Mouse (Mus musculus): ENCODE results near the gene Ly6g6f.
"Not testable (repeated sequence)": the region's sequence is repeated elsewhere in the genome, so short reads cannot be mapped to it uniquely, and the experiment has no call there.

The Ly6g6f gene

GRCm38 (mm10) chr17:35085208-35085865 is at the start of gene Ly6g6f:
Ly6g6f (minus strand) TSS chr17:35085610.
- no peak for DNase-seq

DNA sequence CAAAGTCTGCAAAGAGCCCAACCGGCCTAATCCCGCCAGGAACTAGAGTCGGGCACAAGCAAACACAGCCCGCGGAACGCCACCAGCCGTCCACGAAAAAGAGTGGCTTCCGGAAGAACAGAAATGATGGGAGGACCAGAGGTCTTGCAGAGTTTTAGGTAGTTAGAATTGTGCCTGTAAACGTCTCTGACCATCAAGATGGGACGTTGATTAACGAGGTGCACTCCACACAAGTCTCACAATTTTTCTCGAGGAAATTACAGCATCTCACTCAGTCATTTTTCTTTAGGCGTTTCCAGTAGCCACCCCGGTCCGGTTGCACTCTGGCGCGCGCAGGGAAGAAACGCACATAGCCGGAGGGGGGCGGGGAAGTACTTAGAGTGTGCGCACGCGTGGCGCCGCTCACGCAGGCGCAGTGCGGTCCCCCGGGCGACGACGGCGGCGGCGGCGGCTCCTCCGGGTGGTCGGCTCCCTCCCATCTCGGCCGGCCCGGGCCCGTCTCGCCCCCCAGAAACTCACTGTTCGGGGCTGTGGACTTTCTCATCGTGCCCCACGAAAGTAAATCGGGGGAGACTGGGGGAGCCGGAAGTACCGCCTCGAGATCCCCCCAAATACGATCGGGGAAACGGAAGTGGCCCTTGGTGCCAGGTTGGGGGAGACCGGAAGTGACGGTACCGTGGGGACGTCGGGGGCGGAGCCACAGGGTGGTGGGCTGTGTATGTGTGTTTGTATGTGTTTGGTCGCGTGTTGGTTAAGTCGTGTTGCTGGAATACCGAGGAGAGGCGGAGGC is 49.6 kb upstream of the Ly6g6f start, which contains the start of gene Bag6:
Gene Bag6, plus strand, starts transcription at position 378 of the 790 bp plus-strand sequence.
- peak; percentile 92 to 93 for DNase-seq

- no peak for DNase-seq
Measured at GRCm38 (mm10) chr17:35133517-35133916, 48.1 kb upstream of the Ly6g6f start.

DNA sequence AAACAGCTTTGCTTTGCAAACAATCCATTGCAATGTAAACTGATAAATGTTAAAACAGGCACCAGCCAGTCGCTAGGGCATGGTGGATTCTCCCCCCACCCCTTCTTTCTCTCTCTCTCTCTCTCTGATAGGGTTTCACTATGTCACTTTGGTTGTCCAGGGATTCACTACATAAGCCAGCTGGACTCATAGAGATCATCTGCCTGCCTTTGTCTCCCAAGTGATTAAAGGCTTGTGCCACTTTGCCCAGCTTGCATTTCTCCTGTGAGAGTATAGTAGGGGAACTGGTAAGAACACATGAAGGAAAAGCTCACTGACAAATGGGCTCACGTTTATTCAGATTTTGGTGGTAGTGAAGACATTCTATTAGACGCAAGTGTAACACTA is 46.8 kb upstream of the Ly6g6f start:
- DNase-seq: no peak

GRCm38 (mm10) chr17:35131500-35132173 is 46.2 kb upstream of the Ly6g6f start, which contains the start of gene Apom:
Apom (minus strand) TSS chr17:35132050.
- DNase-seq: peak in 1 of 2 experiments; percentile 41

- DNase-seq: no peak
Measured at GRCm38 (mm10) chr17:35131038-35131437, 45.6 kb upstream of the Ly6g6f start.

DNA sequence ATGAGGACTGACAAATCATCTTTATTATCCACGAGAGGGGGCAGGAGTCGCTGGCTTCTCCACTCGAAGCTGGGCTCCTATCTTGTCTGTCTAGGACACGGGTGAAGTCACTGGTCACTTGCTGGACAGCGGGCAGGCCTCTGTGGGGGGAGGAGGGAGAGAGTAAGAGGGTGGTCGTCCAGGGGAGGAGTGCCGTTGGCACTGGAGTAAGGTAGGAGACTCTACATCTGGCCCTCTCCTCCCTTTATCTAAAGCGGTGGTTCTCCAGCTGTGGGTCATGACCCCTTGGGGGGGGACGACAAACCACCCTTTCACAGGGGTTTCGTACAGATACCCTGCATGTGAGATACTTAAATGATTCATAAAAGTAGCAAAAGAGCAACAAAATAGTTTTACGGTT is 43.6 kb upstream of the Ly6g6f start:
- no peak for DNase-seq

DNA sequence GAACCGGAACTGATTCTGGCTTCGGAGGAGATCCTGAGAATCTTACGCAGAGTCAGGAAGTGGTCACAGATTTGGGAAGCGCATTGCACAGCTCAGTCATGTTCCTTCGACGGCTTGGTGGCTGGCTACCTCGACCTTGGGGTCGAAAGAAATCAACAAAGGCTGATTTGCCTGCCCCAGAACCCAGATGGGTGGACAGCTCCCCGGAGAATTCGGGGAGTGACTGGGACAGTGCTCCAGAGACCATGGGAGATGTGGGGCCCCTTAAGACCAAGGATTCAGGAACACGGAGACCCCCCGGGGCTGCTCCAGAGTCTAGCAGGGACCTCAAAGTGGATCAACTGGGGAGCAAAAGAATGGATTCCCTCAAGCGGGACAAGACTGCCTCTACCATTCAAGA is 41.6 kb upstream of the Ly6g6f start:
- DNase-seq: no peak

DNA sequence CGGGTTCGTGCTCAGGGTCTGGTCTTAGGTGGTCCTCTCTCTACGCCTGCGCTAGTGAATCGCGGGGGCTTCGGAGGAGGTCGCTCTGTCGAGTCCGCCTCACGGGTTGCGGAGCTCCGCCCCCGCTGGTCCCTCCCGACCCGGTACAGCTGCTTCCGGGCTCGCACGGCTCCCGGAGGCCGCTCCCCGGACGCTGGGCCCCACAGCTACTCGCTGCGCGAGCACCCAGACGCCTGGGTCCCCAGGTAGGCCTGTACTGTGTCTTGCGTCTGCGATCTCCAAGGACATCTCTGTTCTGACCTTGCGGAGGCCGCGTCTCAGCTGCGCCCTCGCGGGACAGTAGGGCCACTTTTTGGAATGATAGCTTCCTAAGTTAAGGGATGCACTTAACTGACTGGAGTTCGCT is 40.8 kb upstream of the Ly6g6f start, which contains the start of gene D17H6S53E:
Gene D17H6S53E, plus strand, starts transcription at position 168 of the 406 bp plus-strand sequence.
- peak; percentile 66 to 69 for DNase-seq

- no peak for DNase-seq
Measured at GRCm38 (mm10) chr17:35125578-35125977, 40.2 kb upstream of the Ly6g6f start.

- DNase-seq: no peak
Measured at GRCm38 (mm10) chr17:35125081-35125480, 39.7 kb upstream of the Ly6g6f start.

DNA sequence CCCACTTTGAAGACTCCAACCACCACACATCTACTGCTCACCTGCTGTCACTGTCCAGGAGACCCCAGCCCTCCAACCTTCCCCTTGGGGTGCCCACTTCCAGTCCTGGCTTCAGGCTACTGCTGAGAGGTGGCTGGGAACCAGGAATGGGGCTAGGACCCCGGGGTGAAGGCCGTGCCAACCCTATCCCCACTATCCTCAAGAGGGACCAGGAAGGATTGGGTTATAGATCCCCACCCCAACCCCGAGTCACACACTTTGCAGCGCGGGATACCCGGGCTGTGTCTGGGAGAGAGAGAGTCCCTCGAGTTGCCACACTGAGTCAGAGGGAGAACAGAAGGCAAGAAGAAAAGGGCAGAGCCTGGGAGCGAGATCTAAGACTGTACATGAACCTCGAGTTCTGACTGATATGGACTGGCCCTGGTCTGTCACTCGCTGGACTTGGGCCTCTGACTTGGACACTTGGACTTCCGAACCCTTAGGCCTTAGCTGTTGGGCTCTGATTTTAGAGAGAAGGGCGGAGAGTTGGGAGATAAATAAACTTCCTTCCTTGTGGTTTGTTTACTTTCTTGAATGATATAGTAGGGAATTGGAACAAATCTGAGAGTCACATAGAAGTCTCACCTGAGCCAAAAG is 39.0 kb upstream of the Ly6g6f start:
- DNase-seq: not testable (repeated sequence)

DNA sequence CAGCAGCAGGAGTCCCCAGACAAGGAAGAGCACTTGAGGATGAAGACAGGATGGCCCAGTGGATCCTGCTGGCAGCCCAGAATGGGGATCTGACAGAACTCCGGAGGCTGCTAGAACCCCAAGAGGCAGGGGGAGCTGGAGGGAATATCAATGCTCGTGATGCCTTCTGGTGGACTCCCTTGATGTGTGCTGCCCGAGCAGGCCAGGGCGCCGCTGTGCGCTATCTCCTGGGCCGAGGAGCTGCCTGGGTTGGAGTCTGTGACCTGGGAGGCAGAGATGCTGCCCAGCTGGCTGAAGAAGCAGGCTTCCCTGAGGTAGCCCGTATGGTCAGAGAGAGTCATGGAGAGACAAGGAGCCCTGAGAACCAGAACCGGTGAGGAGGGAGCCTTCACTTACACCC is 37.9 kb upstream of the Ly6g6f start:
- DNase-seq: not testable (repeated sequence)

DNA sequence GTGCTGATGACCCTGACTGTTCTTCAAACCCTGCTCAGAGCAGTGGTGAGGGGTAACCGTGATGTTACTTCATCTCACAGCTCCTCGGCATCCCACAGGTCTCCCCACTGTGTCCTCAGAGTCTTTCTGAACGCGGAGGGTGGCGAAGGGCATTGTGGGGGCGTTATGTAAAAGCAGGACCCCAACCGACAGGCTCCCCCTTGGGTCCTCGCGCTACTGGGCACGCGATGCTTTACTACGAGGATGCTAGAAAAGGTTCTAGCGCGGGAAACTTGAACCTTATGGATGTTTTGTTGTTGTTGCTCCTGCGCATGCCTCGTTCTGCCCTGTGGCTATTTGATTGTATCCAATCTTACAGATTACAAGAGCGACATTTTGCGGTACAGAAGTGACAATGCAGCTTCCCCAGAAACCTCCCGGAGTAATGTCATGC is 36.5 kb upstream of the Ly6g6f start, which contains the start of gene Csnk2b:
Gene Csnk2b, minus strand, starts transcription at position 183 of the 433 bp plus-strand sequence.
- DNase-seq: peak; percentile 44 to 51

DNA sequence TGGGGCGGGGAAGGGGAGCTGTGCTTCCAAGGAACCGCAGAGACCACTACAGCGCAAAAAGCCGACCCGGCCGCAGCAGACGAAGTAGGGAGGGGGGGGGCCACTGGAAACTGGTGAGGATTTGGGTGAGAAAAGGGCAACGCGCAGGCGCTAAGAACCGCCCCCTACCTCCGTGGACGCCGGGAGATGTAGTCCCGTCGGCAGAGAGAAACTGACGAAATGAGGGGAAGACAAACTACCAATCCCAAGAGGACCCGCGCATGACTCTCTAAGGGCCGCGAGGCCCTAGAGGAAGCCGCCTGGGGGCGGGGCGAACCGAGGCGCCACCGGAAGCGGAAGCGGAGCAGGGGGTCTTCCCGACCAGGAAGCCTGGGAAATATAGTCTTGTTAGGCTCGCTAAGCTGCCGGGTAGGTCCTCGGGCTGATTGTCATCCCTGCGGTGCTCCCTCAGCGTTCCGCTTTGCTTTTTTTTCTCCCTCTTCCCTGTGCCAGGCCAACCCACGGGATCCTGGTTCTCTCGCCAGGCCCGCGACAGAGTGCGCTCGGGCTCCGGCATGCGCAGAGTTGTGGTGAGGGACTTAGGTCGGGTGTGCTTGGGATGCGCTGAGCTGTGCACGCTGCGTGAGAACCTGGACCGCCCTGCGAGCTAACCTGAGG is 35.9 kb upstream of the Ly6g6f start, which contains the start of gene Gpank1:
Gene Gpank1, plus strand, starts transcription at position 313 of the 657 bp plus-strand sequence.
- peak; percentile 98 to 99 for DNase-seq

DNA sequence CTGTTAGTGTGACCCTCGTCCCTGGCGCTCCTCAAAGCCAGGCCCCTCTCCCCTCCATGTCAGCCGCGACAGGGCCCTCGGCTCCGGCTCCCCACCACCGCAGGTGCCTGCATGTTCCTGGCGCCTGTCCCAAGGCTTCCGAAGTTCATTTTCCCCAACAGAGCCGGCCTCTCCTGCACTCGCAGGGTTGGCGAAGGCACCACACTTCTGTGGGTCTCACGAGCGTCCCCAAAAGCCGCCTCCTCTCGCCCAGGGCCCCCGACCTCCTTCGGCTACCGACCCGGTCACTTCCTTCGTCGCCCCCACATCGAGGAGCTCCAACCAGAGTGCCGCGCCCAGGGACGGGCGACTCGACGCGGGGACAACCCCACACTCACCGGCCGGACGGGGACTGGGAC is 35.3 kb upstream of the Ly6g6f start:
- DNase-seq: peak; percentile 49 to 58

DNA sequence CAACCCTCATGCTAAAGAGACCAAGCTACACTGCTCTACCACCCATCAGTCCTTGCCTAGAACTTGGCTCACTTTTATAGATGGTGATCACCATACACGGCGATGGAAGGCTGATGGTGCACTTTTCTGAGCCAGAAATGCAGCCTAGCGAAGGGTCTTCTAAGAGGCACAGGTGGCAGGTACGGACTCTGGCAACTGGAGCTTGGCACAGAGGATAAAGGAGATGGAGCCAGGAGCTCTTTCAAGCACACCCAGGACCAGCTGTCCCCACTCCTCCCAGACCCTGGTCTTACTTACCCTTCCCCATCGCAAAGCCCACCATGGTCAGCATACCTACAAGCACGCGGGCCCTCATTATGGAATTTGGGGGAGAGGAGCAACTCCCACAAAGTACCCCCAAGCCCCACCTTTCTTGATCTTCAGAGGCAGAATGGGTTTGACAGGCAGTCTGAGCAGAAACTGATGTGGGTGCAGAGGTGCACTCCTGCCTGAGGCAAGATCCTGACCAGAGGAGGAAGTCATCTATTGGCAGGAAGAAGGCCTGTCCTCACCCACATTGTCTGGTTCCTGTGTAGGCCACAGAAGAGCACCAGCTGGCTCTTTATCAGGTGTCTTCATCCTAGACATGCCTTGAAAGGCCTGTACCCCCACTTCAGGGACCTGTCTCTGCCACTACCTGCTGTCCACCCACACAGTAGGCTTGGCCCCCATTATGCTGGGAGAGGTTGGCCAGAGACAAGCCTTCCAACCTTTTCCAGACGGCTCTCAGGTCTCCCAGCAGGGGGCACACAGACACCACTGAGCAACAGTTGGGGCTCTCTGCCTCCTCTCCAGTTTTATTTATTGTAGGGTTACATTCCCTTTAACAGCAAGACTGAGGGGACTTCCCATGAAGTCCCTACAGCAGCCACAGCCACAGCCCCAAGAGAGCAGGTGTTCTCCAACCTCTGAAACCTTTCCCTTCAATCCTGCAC is 29.9 kb upstream of the Ly6g6f start, which contains the start of gene Ly6g5b:
Gene Ly6g5b, minus strand, starts transcription at position 383 of the 974 bp plus-strand sequence.
- no peak for DNase-seq

- DNase-seq: no peak
Measured at GRCm38 (mm10) chr17:35111774-35112173, 26.4 kb upstream of the Ly6g6f start.

- DNase-seq: no peak
Measured at GRCm38 (mm10) chr17:35108097-35108496, 22.7 kb upstream of the Ly6g6f start, which contains the start of gene Ly6g5c. Ly6g5c (plus strand) TSS chr17:35108279.

GRCm38 (mm10) chr17:35106522-35106921 is 21.1 kb upstream of the Ly6g6f start:
- no peak for DNase-seq
